Mouse (Mus musculus): Measurements from ENCODE around the gene Exd2. TPM values are rescaled to one million over a fixed set of nuclear protein-coding genes. Genes with fewer than 3 reads are reported as not detected.
A peak's percentile ranks its signal among the peaks of the same experiment; 100 is the strongest.

Exd2 gene
- polyA plus RNA-seq, 1 experiment from 2014 or later = 30.3 TPM

DNA sequence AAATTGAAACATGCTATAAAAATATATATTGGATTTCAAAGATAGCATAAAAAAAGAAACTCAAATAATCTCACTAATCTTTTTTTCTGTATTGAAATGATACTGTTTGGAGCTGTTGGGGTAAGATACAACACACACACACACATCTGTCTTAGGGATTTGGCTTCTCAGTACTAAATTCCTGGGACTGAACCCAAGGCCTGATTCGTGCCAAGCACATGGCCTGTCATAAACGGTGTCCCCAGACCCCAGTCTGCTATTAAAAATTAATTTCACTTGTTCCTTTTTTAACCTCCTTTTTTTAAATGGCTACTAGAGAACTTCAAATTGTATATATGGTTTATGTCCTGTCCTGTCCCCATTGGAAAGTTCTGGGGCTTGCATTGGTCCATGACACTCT lies 67.2 kb downstream of the Exd2 start:
- Histone ChIP-seq H3K4me1 (no peaks in the 10 kb centered on the region), H3K4me2 (no peak overlapping the region), H3K27me3 (no peaks in the 10 kb centered on the region), H3K27ac (no peak overlapping the region), H3K36me3 (no peaks in the 10 kb centered on the region), H3K9ac (no peak overlapping the region), H3K9me3 (replicated peaks) (no peaks in the 10 kb centered on the region), H3K4me3 (replicated peaks) (no peak overlapping the region)
- no peak for ATAC-seq (replicated peaks; ENCODE audit: low FRiP score)
- 78% methylated on average over 2 of the region's 2 CpGs for WGBS

DNA sequence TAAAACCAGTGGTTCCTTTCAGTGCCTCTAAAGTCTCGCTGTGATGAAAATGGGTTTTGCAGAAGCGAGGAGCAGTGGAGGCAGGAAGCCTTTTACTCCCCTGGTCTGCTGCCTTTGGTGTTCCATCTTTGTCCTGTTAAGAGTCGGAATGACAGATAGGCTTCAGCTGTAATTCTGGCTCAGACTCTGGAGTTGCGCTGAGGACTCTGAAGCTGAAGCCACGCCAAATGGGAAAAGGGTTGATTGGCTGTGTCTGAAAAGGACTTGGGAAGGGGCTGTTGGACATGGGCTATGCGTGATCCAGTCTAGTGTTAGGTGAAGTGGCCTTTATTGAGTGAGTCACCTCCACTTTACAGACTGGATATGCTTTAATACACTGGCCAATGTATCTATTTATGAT lies 67.7 kb downstream of the Exd2 start:
- no peak overlapping the region for H3K4me2 ChIP-seq
- ATAC-seq (replicated peaks; ENCODE audit: low FRiP score) = no peak
- no peaks in the 10 kb centered on the region for H3K27me3 ChIP-seq
- no peak overlapping the region for H3K27ac ChIP-seq
- no peaks in the 10 kb centered on the region for H3K4me1 ChIP-seq
- 70% methylated on average over 6 of the region's 6 CpGs for WGBS
- H3K9ac ChIP-seq = no peak overlapping the region
- no peak overlapping the region for H3K4me3 ChIP-seq (replicated peaks)
- H3K9me3 ChIP-seq (replicated peaks) = no peaks in the 10 kb centered on the region
- no peaks in the 10 kb centered on the region for H3K36me3 ChIP-seq

DNA sequence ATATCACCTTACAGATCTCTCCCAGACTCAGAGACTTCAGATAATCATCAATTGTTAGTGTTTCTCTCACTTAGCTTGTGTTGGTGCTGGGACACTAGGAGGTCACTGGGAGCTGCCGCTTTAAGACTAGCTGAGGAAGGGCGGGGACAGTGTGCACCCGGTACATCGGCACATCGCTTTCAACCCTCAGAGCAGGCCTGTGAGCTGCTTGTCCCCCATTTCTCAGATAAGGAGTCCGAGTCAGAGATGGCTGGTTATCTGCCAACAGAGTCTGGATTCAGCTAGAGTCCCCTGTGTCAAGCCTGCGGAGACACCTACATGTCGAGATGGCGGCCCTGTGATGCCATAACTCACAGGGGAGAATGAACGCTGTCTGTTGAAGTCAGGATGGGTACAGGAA lies 68.7 kb downstream of the Exd2 start:
- no peaks in the 10 kb centered on the region for H3K4me1 ChIP-seq
- no peak overlapping the region for H3K27ac ChIP-seq
- no peaks in the 10 kb centered on the region for H3K36me3 ChIP-seq
- H3K4me3 ChIP-seq (replicated peaks) = no peak overlapping the region
- no peaks in the 10 kb centered on the region for H3K9me3 ChIP-seq (replicated peaks)
- no peak overlapping the region for H3K9ac ChIP-seq
- no peak overlapping the region for H3K4me2 ChIP-seq
- H3K27me3 ChIP-seq = no peaks in the 10 kb centered on the region
- 76% methylated on average over 10 of the region's 10 CpGs for WGBS
- ATAC-seq (replicated peaks; ENCODE audit: low FRiP score) = no peak

DNA sequence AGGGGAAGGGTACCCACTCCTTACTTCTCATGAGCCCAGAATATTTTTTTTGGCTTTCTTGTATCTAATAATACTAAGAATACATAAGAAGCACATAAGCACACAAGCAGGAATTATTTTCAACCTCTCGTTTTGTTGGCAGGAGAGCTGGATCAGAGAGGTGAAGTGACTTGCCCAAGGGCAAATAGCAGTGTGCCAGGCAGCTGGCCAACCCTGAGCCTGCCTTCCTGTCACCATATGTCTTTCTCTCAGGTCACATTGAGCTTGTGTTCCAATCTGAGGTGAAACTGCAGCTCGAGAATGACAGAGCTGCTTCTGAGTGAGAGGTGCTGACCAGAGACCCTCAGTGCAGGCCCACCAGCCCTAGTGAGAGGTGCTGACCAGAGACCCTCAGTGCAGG lies 71.0 kb downstream of the Exd2 start:
- no peaks in the 10 kb centered on the region for H3K36me3 ChIP-seq
- no peak overlapping the region for H3K27ac ChIP-seq
- H3K27me3 ChIP-seq = no peaks in the 10 kb centered on the region
- WGBS = 65% methylated on average over 2 of the region's 2 CpGs
- no peak overlapping the region for H3K9ac ChIP-seq
- H3K4me2 ChIP-seq = no peak overlapping the region
- no peaks in the 10 kb centered on the region for H3K9me3 ChIP-seq (replicated peaks)
- no peak for ATAC-seq (replicated peaks; ENCODE audit: low FRiP score)
- H3K4me1 ChIP-seq = 0 out of 2 replicates have a peak, but pooled peaks cover 3% of the 10 kb centered on the region
- H3K4me3 ChIP-seq (replicated peaks) = no peak overlapping the region

DNA sequence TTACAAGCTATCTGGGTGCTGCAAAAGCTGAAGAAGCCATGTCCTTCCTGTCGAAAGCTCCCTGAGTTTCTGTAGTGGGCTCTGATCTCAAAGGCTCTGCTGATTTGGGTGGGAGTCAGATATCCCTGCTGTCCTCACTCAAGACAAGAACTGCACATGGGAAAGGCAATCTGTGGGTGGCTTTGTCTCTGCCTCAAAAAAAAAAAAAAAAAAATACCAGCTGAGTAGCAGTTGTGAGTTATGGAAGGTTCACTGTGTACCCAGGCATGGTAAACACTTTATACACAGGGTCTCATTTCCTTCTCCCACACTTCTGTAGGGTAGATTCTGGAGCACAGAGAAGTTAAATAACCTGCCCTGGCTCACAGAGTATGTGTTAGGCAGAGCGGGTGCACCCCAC lies 74.4 kb downstream of the Exd2 start:
- H3K27ac ChIP-seq = no peak overlapping the region
- H3K4me2 ChIP-seq = no peak overlapping the region
- H3K4me1 ChIP-seq = 0 out of 2 replicates have a peak, but pooled peaks cover 3% of the 10 kb centered on the region
- H3K36me3 ChIP-seq = no peaks in the 10 kb centered on the region
- no peak overlapping the region for H3K4me3 ChIP-seq (replicated peaks)
- H3K9ac ChIP-seq = no peak overlapping the region
- WGBS = 87% methylated on average over 2 of the region's 2 CpGs
- ATAC-seq (replicated peaks; ENCODE audit: low FRiP score) = no peak
- H3K9me3 ChIP-seq (replicated peaks) = no peaks in the 10 kb centered on the region
- no peaks in the 10 kb centered on the region for H3K27me3 ChIP-seq

DNA sequence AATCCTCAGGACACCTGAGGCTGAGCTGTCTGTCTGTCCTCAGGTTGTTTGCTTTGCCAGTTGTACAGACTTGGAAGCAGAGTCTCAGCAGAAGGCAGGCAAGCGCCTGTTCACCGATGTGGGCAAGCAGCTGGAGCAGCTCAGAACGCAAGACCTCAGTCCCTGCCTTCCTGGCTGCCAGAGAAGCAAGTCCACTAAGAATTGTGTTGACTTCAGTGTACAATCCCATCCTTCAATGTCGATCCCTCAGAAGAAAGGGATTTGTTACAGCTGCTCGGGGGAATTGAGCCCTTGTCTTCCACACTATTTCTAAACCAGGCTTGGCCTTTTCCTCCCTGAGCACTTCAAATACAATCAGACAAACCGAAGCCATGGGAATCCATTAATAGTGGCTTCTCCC lies 75.4 kb downstream of the Exd2 start:
- ATAC-seq (replicated peaks; ENCODE audit: low FRiP score) = no peak

DNA sequence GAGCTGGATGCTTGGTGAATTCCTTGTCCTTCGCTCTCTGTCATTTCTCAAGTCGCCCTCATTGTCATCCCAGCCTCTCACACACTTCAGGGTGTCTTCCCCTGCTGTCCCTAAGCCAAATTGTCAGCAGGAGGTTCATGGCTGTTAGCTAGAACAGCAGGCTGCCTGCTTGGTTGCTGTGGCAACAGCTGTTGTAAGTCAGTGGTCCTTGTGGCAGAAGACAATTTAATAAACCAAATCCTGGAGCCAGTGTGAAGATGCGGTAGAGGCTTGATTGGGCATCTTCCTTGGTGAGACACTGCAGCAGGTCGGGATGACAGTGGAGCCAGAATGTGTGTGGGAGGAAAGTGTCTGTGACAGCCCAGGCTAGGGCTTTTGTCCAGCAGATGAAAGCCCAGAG lies 82.4 kb downstream of the Exd2 start:
- Histone ChIP-seq H3K36me3 (no peaks in the 10 kb centered on the region), H3K9me3 (replicated peaks) (no peaks in the 10 kb centered on the region), H3K4me1 (peaks cover 5% of the 10 kb centered on the region; the same call in 1 of the 2 replicates), H3K4me3 (replicated peaks) (no peak overlapping the region), H3K4me2 (no peak overlapping the region), H3K9ac (no peak overlapping the region), H3K27ac (no peak overlapping the region), H3K27me3 (no peaks in the 10 kb centered on the region)
- 31% methylated on average over 4 of the region's 4 CpGs for WGBS
- no peak for ATAC-seq (replicated peaks; ENCODE audit: low FRiP score)

More for the DNA sequence above, 75.4 kb downstream of the Exd2 start:
- Histone ChIP-seq H3K27me3 (no peaks in the 10 kb centered on the region), H3K9me3 (replicated peaks) (no peaks in the 10 kb centered on the region), H3K36me3 (no peaks in the 10 kb centered on the region), H3K4me1 (0 out of 2 replicates have a peak, but pooled peaks cover 3% of the 10 kb centered on the region), H3K4me3 (replicated peaks) (no peak overlapping the region), H3K27ac (0 out of 2 replicates have a peak overlapping the region, but pooled peaks have one; percentile 13), H3K4me2 (no peak overlapping the region), H3K9ac (no peak overlapping the region)
- WGBS = 47% methylated on average over 6 of the region's 6 CpGs

DNA sequence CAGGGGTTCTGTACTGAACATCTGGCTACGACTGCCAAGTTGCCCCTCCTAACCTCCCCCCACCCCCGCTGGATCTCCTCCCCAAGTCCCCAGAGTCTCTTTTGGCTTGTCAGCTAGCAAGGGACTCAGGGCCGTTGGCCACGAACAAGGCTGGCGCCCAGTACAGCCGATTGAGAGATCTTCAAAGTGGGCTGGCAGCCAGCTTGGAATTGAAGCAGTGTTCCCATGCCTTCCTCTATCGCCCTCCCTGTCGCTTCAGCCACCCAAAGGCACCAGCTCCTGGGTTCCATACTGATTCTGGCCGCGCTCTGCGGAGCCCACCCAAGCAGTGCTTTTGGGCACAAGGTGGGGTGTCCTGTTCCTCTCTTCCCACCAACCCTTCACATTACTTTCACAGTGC lies 86.8 kb downstream of the Exd2 start:
- no peak overlapping the region for H3K9ac ChIP-seq
- no peak overlapping the region for H3K4me3 ChIP-seq (replicated peaks)
- no peak overlapping the region for H3K27ac ChIP-seq
- no peaks in the 10 kb centered on the region for H3K36me3 ChIP-seq
- no peak overlapping the region for H3K4me2 ChIP-seq
- 75% methylated on average over 11 of the region's 11 CpGs for WGBS
- H3K27me3 ChIP-seq = no peaks in the 10 kb centered on the region
- no peaks in the 10 kb centered on the region for H3K9me3 ChIP-seq (replicated peaks)
- ATAC-seq (replicated peaks; ENCODE audit: low FRiP score) = no peak
- peaks cover 5% of the 10 kb centered on the region; the same call in 1 of the 2 replicates for H3K4me1 ChIP-seq

Other genes with a start within 250 kb of the Exd2 start
- gene Actn1, start 202.7 kb upstream of the Exd2 start, polyA plus RNA-seq (2015; fragmentation: Nextera tagmentation; extraction: Ambion mirVana) = 46.0 and 47.6 TPM in 2 replicates
- gene Dcaf5, start 26.5 kb upstream of the Exd2 start, polyA plus RNA-seq (2015; fragmentation: Nextera tagmentation; extraction: Ambion mirVana) = 11.3 and 12.3 TPM in 2 replicates
- gene Galnt16, start 55.2 kb downstream of the Exd2 start, polyA plus RNA-seq (2015; fragmentation: Nextera tagmentation; extraction: Ambion mirVana) = 6.6 and 9.4 TPM in 2 replicates
- 28.7 and 29.0 TPM in 2 replicates for gene Slc39a9, start 180.8 kb downstream of the Exd2 start, polyA plus RNA-seq (2015; fragmentation: Nextera tagmentation; extraction: Ambion mirVana)
- gene Erh, start 181.2 kb downstream of the Exd2 start, polyA plus RNA-seq (2015; fragmentation: Nextera tagmentation; extraction: Ambion mirVana) = 312 and 331 TPM in 2 replicates
- gene Plekhd1, start 229.5 kb downstream of the Exd2 start, polyA plus RNA-seq (2015; fragmentation: Nextera tagmentation; extraction: Ambion mirVana) = 1.8 and 2.0 TPM in 2 replicates

All from kidney, embryonic 15.5 days (tissue).